31 mouse cellular contexts compared by ENCODE assay signal in the genomic region with DNA sequence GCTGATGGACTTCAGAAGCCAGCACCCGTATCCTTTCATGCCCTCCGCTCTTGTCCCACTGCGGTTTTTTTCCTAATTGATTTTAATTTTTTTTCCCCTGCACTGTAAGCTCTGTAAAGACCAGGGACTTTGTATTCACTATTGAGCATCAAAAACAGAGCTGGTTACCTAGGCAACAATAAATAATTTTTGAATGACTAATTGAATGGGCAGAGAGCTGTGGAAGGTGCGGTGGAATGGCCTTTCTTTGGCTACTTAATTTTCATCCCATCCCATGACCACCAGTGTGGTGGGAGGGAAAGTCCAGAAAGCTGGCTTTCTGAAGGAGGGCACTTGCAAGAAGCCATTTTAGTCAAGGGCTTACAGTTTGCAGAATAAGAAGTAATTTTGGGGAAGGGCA. TPM values are rescaled to one million over a fixed set of nuclear protein-coding genes. Genes with fewer than 3 reads are reported as not detected.
A peak's percentile ranks its signal among the peaks of the same experiment; 100 is the strongest.
DNase-seq lines count a peak whose midpoint lies in the region; ATAC-seq and TF ChIP-seq lines count a peak whose summit lies in the region.
"Had no signal": no experiment of that assay in that cellular context is flagged by ENCODE, and none has a peak within 500 bp of the region (broad histone marks: within the 10 kb centered on the region; RNA-seq: fewer than 3 reads in every experiment).

No protein-coding gene starts in this region.

- H3K4me2 ChIP-seq in heart, embryonic 15.5 days, result no peak overlapping the region
- H3K4me2 ChIP-seq: embryonic facial prominence, embryonic 13.5 days; forebrain, embryonic 12.5 days; forebrain, embryonic 15.5 days; hindbrain, embryonic 14.5 days had no signal

- H3K27ac ChIP-seq in heart, embryonic 10.5 days, result peak overlapping the region; percentile 60; the same call in 1 of the 2 replicates
- peak overlapping the region; percentile 54; the same call in 1 of the 2 replicates for H3K27ac ChIP-seq in heart, embryonic 15.5 days
- peak overlapping the region; percentile 10; the same call in 1 of the 2 replicates for H3K27ac ChIP-seq in liver, adult 2 months (replicated peaks; ENCODE audit: insufficient read depth, low read depth, low read length)
- H3K27ac ChIP-seq: embryonic facial prominence, embryonic 13.5 days; forebrain, embryonic 12.5 days; forebrain, embryonic 15.5 days; hindbrain, embryonic 14.5 days; hindbrain, postnatal 0 days had no signal

- no peaks in the 10 kb centered on the region for H3K27me3 ChIP-seq in heart, embryonic 10.5 days (ENCODE audit: insufficient read depth, poor library complexity, severe bottlenecking)
- H3K27me3 ChIP-seq in heart, embryonic 15.5 days, result no peaks in the 10 kb centered on the region
- no peaks in the 10 kb centered on the region for H3K27me3 ChIP-seq in liver, adult 2 months (ENCODE audit: control insufficient read depth, insufficient read depth, low read length)
- H3K27me3 ChIP-seq: CH12.LX; embryonic facial prominence, embryonic 13.5 days; forebrain, embryonic 12.5 days; forebrain, embryonic 15.5 days had no signal

- no peak for DNase-seq in heart, embryonic 10.5 days (ENCODE audit: low spot score)
- no peak for DNase-seq in heart, postnatal 36 days
- DNase-seq in heart, adult 18-20 months, result no peak
- no peak for DNase-seq in liver, adult 2 months (ENCODE audit: extremely low read depth, low read depth, low spot score)
- DNase-seq in liver (no peak), NIH3T3 (ENCODE audit: low read depth) (peak; percentile 50)
- DNase-seq in left cerebral cortex, postnatal 14 days (ENCODE audit: low spot score in 2 of 2), result no peak
- DNase-seq: adrenal gland, adult 8-10 months; adrenal gland, postnatal 25 days; B cell, adult 2 months; cerebellum, adult 11-12 months; cerebellum, adult 8-10 months; cerebellum, postnatal 10 days; cerebellum, postnatal 36 days; embryo, embryonic 11 days; gastrocnemius, postnatal 10 days; heart, adult 11 months; heart, postnatal 4 days; kidney, adult 11 months had no signal

- no peak overlapping the region for H3K4me3 ChIP-seq in heart, embryonic 10.5 days
- H3K4me3 ChIP-seq in heart, embryonic 15.5 days, result no peak overlapping the region
- H3K4me3 ChIP-seq in liver, adult 2 months (ENCODE audit: insufficient read depth, low read depth, low read length), result no peak overlapping the region
- H3K4me3 ChIP-seq: embryonic facial prominence, embryonic 10.5 days; embryonic facial prominence, embryonic 13.5 days; erythroblast, embryonic 14.5 days; forebrain, embryonic 12.5 days; forebrain, embryonic 15.5 days had no signal

- peaks cover 82% of the 10 kb centered on the region for H3K4me1 ChIP-seq in heart, embryonic 10.5 days
- peaks cover 77% of the 10 kb centered on the region for H3K4me1 ChIP-seq in heart, embryonic 15.5 days (replicated peaks)
- H3K4me1 ChIP-seq in liver, adult 2 months (ENCODE audit: control insufficient read depth, insufficient read depth, low read length), result peaks cover 34% of the 10 kb centered on the region

- no peak for ATAC-seq in heart, embryonic 15.5 days (replicated peaks; ENCODE audit: insufficient number of reproducible peaks, insufficient read depth, low FRiP score, low read depth)
- ATAC-seq: activated CD4-positive, CD25-positive, alpha-beta regulatory T cell, adult 4 months; forebrain, embryonic 15.5 days; hindbrain, postnatal 0 days; inflammation-experienced regulatory T-cells, adult 6 months had no signal

- intact Hi-C loops in heart, postnatal 36 days (cut with DNase I), result loop anchor here (5.0 kb wide), 1 partner anchor 147 kb away; no protein-coding TSS in a partner anchor
- intact Hi-C loops in left cerebral cortex, postnatal 14 days (cut with DNase I), result no loop called here

- no peak overlapping the region for H3K9ac ChIP-seq in heart, embryonic 15.5 days
- no peak overlapping the region for H3K9ac ChIP-seq in liver, adult 2 months (ENCODE audit: low read depth, low read length)
- H3K9ac ChIP-seq: embryonic facial prominence, embryonic 13.5 days; forebrain, embryonic 12.5 days; forebrain, embryonic 15.5 days; hindbrain, embryonic 14.5 days had no signal

- H3K9me3 ChIP-seq in heart, embryonic 10.5 days, result no peaks in the 10 kb centered on the region
- H3K9me3 ChIP-seq in heart, embryonic 15.5 days (replicated peaks), result no peaks in the 10 kb centered on the region
- H3K9me3 ChIP-seq: embryonic facial prominence, embryonic 10.5 days; embryonic facial prominence, embryonic 13.5 days; forebrain, embryonic 12.5 days; forebrain, embryonic 15.5 days; G1E had no signal

- H3K79me2 ChIP-seq in liver, adult 2 months (ENCODE audit: control insufficient read depth, insufficient read depth, low read length), result peaks cover 53% of the 10 kb centered on the region

- no peak for TF ChIP-seq CTCF in liver, adult 2 months (IDR thresholded peaks at IDR 0.05; ENCODE audit: low read depth, low read length)

- H3K36me3 ChIP-seq in heart, embryonic 10.5 days, result peaks cover 25% of the 10 kb centered on the region
- H3K36me3 ChIP-seq in heart, embryonic 15.5 days, result no peaks in the 10 kb centered on the region
- H3K36me3 ChIP-seq in liver, adult 2 months (ENCODE audit: control insufficient read depth, insufficient read depth, low read length), result peaks cover 4% of the 10 kb centered on the region; the same call in 1 of the 2 replicates
- H3K36me3 ChIP-seq: forebrain, embryonic 15.5 days had no signal

- 90% methylated on average over 4 of the region's 4 CpGs for WGBS in heart, embryonic 10.5 days
- 84% methylated on average over 4 of the region's 4 CpGs for WGBS in heart, embryonic 15.5 days
- 61% methylated on average over 4 of the region's 4 CpGs for WGBS in liver, adult 2 months

- TF ChIP-seq POLR2A in liver, adult 2 months (IDR thresholded peaks at IDR 0.05; ENCODE audit: extremely low read depth, insufficient read depth, low read length), result no peak

RNA-seq across cellular contexts. Expression of a gene that starts 41.6 kb away (rescaled TPM):
- 450 and 452 TPM in 2 replicates for polyA plus RNA-seq in heart, embryonic 10.5 days (2016; fragmentation: Nextera tagmentation; extraction: Ambion mirVana)
- total RNA-seq in heart, postnatal 36 days (2021), result 100 to 1,000 TPM; 393 to 443 TPM
- 363 and 375 TPM in 2 replicates for polyA plus RNA-seq in heart, embryonic 15.5 days (2015; fragmentation: Nextera tagmentation; extraction: Ambion mirVana)
- total RNA-seq in heart, adult 18-20 months (2021), result 100 to 1,000 TPM; 356 to 380 TPM
- 51.4 and 58.5 TPM in 2 replicates for total RNA-seq in liver, adult 2 months (2014; rRNA removed)
- polyA plus RNA-seq in liver, adult 2 months (2012; rRNA removed), result 52.6 and 56.4 TPM in 2 replicates
- 100 to 1,000 TPM; 394 to 398 TPM for total RNA-seq in left cerebral cortex, postnatal 14 days (2021)

Comparison
In these comparisons a context has a peak if more than half of its experiments do, and no peak if none do; other contexts are left out.
1. H3K27ac ChIP-seq: peak in every context shown above with its lines; median percentile 60 in heart, embryonic 10.5 days; 54 in heart, embryonic 15.5 days; 10 in liver, adult 2 months.